Comparison of ENCODE assay signal across 7 mouse cellular contexts in genomic region chr17:44187537-44187936, GRCm38 (mm10). TPM values are rescaled to one million over a fixed set of nuclear protein-coding genes. Genes with fewer than 3 reads are reported as not detected.
DNase-seq lines count a peak whose midpoint lies in the region; ATAC-seq and TF ChIP-seq lines count a peak whose summit lies in the region.
"Not testable (repeated sequence)": the region's sequence is repeated elsewhere in the genome, so short reads cannot be mapped to it uniquely, and the experiment has no call there.

No protein-coding gene starts in this region.

- not testable (repeated sequence) for H3K9me3 ChIP-seq in heart, embryonic 10.5 days; heart, embryonic 15.5 days (replicated peaks); intestine, embryonic 15.5 days; liver, postnatal 0 days (ENCODE audit: low read length)

- TF ChIP-seq CTCF in liver, postnatal 0 days (IDR thresholded peaks at IDR 0.05; ENCODE audit: low read depth) = not testable (repeated sequence)

- peaks cover 13% of the 10 kb centered on the region for H3K4me1 ChIP-seq in heart, embryonic 10.5 days
- H3K4me1 ChIP-seq in heart, embryonic 15.5 days (replicated peaks) = peaks cover 15% of the 10 kb centered on the region
- peaks cover 11% of the 10 kb centered on the region for H3K4me1 ChIP-seq in intestine, embryonic 15.5 days (replicated peaks)
- not testable (repeated sequence) for H3K4me1 ChIP-seq in liver, postnatal 0 days (ENCODE audit: insufficient read depth)

- peak overlapping the region; percentile 85 for H3K4me2 ChIP-seq in heart, embryonic 15.5 days
- peak overlapping the region; percentile 87; the same call in 1 of the 2 replicates for H3K4me2 ChIP-seq in intestine, embryonic 15.5 days (replicated peaks)
- H3K4me2 ChIP-seq in liver, postnatal 0 days (ENCODE audit: low read depth, low read length) = 0 out of 2 replicates have a peak overlapping the region, but pooled peaks have one; percentile 78

- peak overlapping the region; percentile 66; the same call in 1 of the 2 replicates for H3K9ac ChIP-seq in heart, embryonic 15.5 days
- not testable (repeated sequence) for H3K9ac ChIP-seq in intestine, embryonic 15.5 days; liver, postnatal 0 days (replicated peaks)

- peak overlapping the region; percentile 86; the same call in 1 of the 2 replicates for H3K27ac ChIP-seq in heart, embryonic 10.5 days
- H3K27ac ChIP-seq in heart, embryonic 15.5 days = peak overlapping the region; percentile 93
- H3K27ac ChIP-seq in intestine, embryonic 15.5 days; liver, postnatal 0 days (ENCODE audit: low read depth): not testable (repeated sequence)

- H3K4me3 ChIP-seq in heart, embryonic 10.5 days = peak overlapping the region; percentile 70; the same call in 1 of the 2 replicates
- peak overlapping the region; percentile 70 for H3K4me3 ChIP-seq in heart, embryonic 15.5 days
- H3K4me3 ChIP-seq in intestine, embryonic 15.5 days (replicated peaks); liver, postnatal 0 days (ENCODE audit: low read depth, low read length): not testable (repeated sequence)

- ATAC-seq in activated CD4-positive, CD25-positive, alpha-beta regulatory T cell, adult 4 months = peak; percentile 58
- not testable (repeated sequence) for ATAC-seq in heart, embryonic 15.5 days (replicated peaks; ENCODE audit: insufficient number of reproducible peaks, insufficient read depth, low FRiP score, low read depth); intestine, embryonic 15.5 days; liver, postnatal 0 days

- not testable (repeated sequence) for TF ChIP-seq EP300 in liver, postnatal 0 days (IDR thresholded peaks at IDR 0.05; ENCODE audit: low read depth)

- peak; percentile 5 to 22 for DNase-seq in B cell, adult 2 months
- DNase-seq in heart, embryonic 10.5 days (ENCODE audit: low spot score); liver, postnatal 0 days: not testable (repeated sequence)
- peak; percentile 25 for DNase-seq in naive thymus-derived CD4-positive, alpha-beta T cell, adult 2 months (ENCODE audit: low read depth)

- H3K27me3 ChIP-seq in heart, embryonic 10.5 days (ENCODE audit: insufficient read depth, poor library complexity, severe bottlenecking) = peaks cover 22% of the 10 kb centered on the region
- not testable (repeated sequence) for H3K27me3 ChIP-seq in heart, embryonic 15.5 days; intestine, embryonic 15.5 days (replicated peaks); liver, postnatal 0 days (ENCODE audit: insufficient read depth, low read length)

- H3K36me3 ChIP-seq in heart, embryonic 10.5 days; heart, embryonic 15.5 days; intestine, embryonic 15.5 days; liver, postnatal 0 days (replicated peaks; ENCODE audit: insufficient read depth, low read length): not testable (repeated sequence)

RNA-seq across cellular contexts. Expression of gene Clic5, which starts 0.8 kb away (rescaled TPM):
- polyA plus RNA-seq in activated CD4-positive, CD25-positive, alpha-beta regulatory T cell, adult 4 months (2017; shearing (Covaris generic)) = under 1 TPM in 1 of 2 experiments, not detected in 1; 0.13 TPM
- polyA plus RNA-seq in heart, embryonic 10.5 days (2016; fragmentation: Nextera tagmentation; extraction: Ambion mirVana) = 3.3 and 5.7 TPM in 2 replicates
- polyA plus RNA-seq in heart, embryonic 15.5 days (2015; fragmentation: Nextera tagmentation; extraction: Ambion mirVana) = 12.4 and 12.5 TPM in 2 replicates
- 20.0 and 20.6 TPM in 2 replicates for polyA plus RNA-seq in intestine, embryonic 15.5 days (2015; fragmentation: Nextera tagmentation; extraction: Ambion mirVana)
- polyA plus RNA-seq in liver, postnatal 0 days (2015; fragmentation: Nextera tagmentation; extraction: Ambion mirVana) = 0.28 and 0.30 TPM in 2 replicates
